Comparison of ENCODE assay signal across 30 mouse cellular contexts in genomic region chr17:43684638-43685037, GRCm38 (mm10). TPM values are rescaled to one million over a fixed set of nuclear protein-coding genes. Genes with fewer than 3 reads are reported as not detected.
A peak's percentile ranks its signal among the peaks of the same experiment; 100 is the strongest.
DNase-seq lines count a peak whose midpoint lies in the region; ATAC-seq and TF ChIP-seq lines count a peak whose summit lies in the region.
"Had no signal": no experiment of that assay in that cellular context is flagged by ENCODE, and none has a peak within 500 bp of the region (broad histone marks: within the 10 kb centered on the region; RNA-seq: fewer than 3 reads in every experiment).

No protein-coding gene starts in this region.

- no peak overlapping the region for H3K9ac ChIP-seq in liver, adult 2 months (ENCODE audit: low read depth, low read length)
- no peak overlapping the region for H3K9ac ChIP-seq in forebrain, embryonic 12.5 days
- H3K9ac ChIP-seq: embryonic facial prominence, embryonic 12.5 days; embryonic facial prominence, embryonic 15.5 days; forebrain, postnatal 0 days; hindbrain, embryonic 12.5 days; hindbrain, embryonic 15.5 days had no signal

- WGBS in liver, adult 2 months, result 29% methylated on average over 5 of the region's 5 CpGs
- WGBS in forebrain, embryonic 12.5 days, result 95% methylated on average over 5 of the region's 5 CpGs

- H3K27ac ChIP-seq in gastrocnemius, adult 2 months, result no peak overlapping the region
- H3K27ac ChIP-seq in liver, adult 2 months (replicated peaks; ENCODE audit: insufficient read depth, low read depth, low read length), result no peak overlapping the region
- H3K27ac ChIP-seq in forebrain, embryonic 12.5 days, result no peak overlapping the region
- H3K27ac ChIP-seq: embryonic facial prominence, embryonic 12.5 days; embryonic facial prominence, embryonic 15.5 days; forebrain, embryonic 10.5 days; heart, adult 2 months; heart, embryonic 10.5 days; hindbrain, embryonic 12.5 days; hindbrain, embryonic 15.5 days had no signal

- H3K4me2 ChIP-seq in forebrain, embryonic 12.5 days, result no peak overlapping the region
- H3K4me2 ChIP-seq: embryonic facial prominence, embryonic 12.5 days; embryonic facial prominence, embryonic 15.5 days; hindbrain, embryonic 12.5 days; hindbrain, embryonic 15.5 days had no signal

- H3K4me3 ChIP-seq in gastrocnemius, adult 2 months, result no peak overlapping the region
- no peak overlapping the region for H3K4me3 ChIP-seq in liver, adult 2 months (ENCODE audit: insufficient read depth, low read depth, low read length)
- H3K4me3 ChIP-seq in forebrain, embryonic 12.5 days (replicated peaks), result no peak overlapping the region
- H3K4me3 ChIP-seq: embryonic facial prominence, embryonic 12.5 days; embryonic facial prominence, embryonic 15.5 days; forebrain, embryonic 10.5 days; heart, adult 2 months; heart, embryonic 10.5 days; hindbrain, embryonic 12.5 days; hindbrain, embryonic 15.5 days had no signal

- no peak for TF ChIP-seq POLR2A in liver, adult 2 months (IDR thresholded peaks at IDR 0.05; ENCODE audit: extremely low read depth, insufficient read depth, low read length)

- no peaks in the 10 kb centered on the region for H3K79me2 ChIP-seq in liver, adult 2 months (ENCODE audit: control insufficient read depth, insufficient read depth, low read length)

- no peaks in the 10 kb centered on the region for H3K9me3 ChIP-seq in forebrain, embryonic 12.5 days
- H3K9me3 ChIP-seq: embryonic facial prominence, embryonic 12.5 days; embryonic facial prominence, embryonic 15.5 days; forebrain, embryonic 10.5 days; heart, embryonic 10.5 days; hindbrain, embryonic 12.5 days; hindbrain, embryonic 15.5 days had no signal

- H3K4me1 ChIP-seq in liver, adult 2 months (ENCODE audit: control insufficient read depth, insufficient read depth, low read length), result peaks cover 3% of the 10 kb centered on the region
- H3K4me1 ChIP-seq in forebrain, embryonic 12.5 days, result no peaks in the 10 kb centered on the region
- H3K4me1 ChIP-seq: embryonic facial prominence, embryonic 12.5 days; embryonic facial prominence, embryonic 15.5 days; forebrain, embryonic 10.5 days; heart, embryonic 10.5 days; hindbrain, embryonic 12.5 days; hindbrain, embryonic 15.5 days had no signal

- no peak for ATAC-seq in erythroid progenitor cell, adult 5-6 weeks (replicated peaks; ENCODE audit: low FRiP score, poor library complexity, severe bottlenecking)
- ATAC-seq in forebrain, embryonic 12.5 days (ENCODE audit: low FRiP score), result no peak
- ATAC-seq: CD4-positive, CD25-positive, alpha-beta regulatory T cell, adult 4 months; forebrain, embryonic 14.5 days; forebrain, postnatal 0 days; intestine, postnatal 0 days had no signal

- H3K36me3 ChIP-seq in liver, adult 2 months (ENCODE audit: control insufficient read depth, insufficient read depth, low read length), result peaks cover 39% of the 10 kb centered on the region
- H3K36me3 ChIP-seq in forebrain, embryonic 12.5 days (replicated peaks), result peaks cover 27% of the 10 kb centered on the region
- H3K36me3 ChIP-seq: hindbrain, embryonic 15.5 days had no signal

- no peaks in the 10 kb centered on the region for H3K27me3 ChIP-seq in liver, adult 2 months (ENCODE audit: control insufficient read depth, insufficient read depth, low read length)
- no peaks in the 10 kb centered on the region for H3K27me3 ChIP-seq in forebrain, embryonic 12.5 days
- H3K27me3 ChIP-seq: embryonic facial prominence, embryonic 12.5 days; embryonic facial prominence, embryonic 15.5 days; hindbrain, embryonic 12.5 days; hindbrain, embryonic 15.5 days had no signal

- TF ChIP-seq CTCF in gastrocnemius, adult 2 months (IDR thresholded peaks at IDR 0.05), result no peak
- no peak for TF ChIP-seq CTCF in liver, adult 2 months (IDR thresholded peaks at IDR 0.05; ENCODE audit: low read depth, low read length)

- intact Hi-C loops in gastrocnemius, adult 2 months (cut with DNase I), result no loop called here

- DNase-seq in gastrocnemius, adult 2 months, result peak; percentile 31
- no peak for DNase-seq in gastrocnemius, adult 8-10 months (ENCODE audit: low spot score in 2 of 2)
- DNase-seq in liver, adult 2 months (ENCODE audit: extremely low read depth, low read depth, low spot score), result peak; percentile 89
- no peak for DNase-seq in liver
- peak; percentile 83 for DNase-seq in adipocyte (ENCODE audit: low spot score)
- DNase-seq in fat pad, adult 2 months (ENCODE audit: extremely low read depth, low read depth, low spot score), result peak; percentile 80
- DNase-seq: adrenal gland, postnatal 14 days; cerebellum, adult 11 months; cerebellum, adult 2 months; cerebellum, adult 9-11 months; cerebellum, postnatal 25 days; forebrain, postnatal 0 days; gastrocnemius, postnatal 14 days; heart, adult 2 months had no signal

RNA-seq across cellular contexts. Expression of gene Cyp39a1, which starts 17.4 kb away (rescaled TPM):
- 1 to 10 TPM; 3.2 to 3.3 TPM for total RNA-seq in gastrocnemius, adult 2 months (2021)
- total RNA-seq in gastrocnemius, adult 8-10 months (2022), result 1 to 10 TPM; 2.7 to 3.5 (median 2.8) TPM
- 39.7 and 51.4 TPM in 2 replicates for total RNA-seq in liver, adult 2 months (2014; rRNA removed)
- polyA plus RNA-seq in liver, adult 2 months (2012; rRNA removed), result 9.0 and 9.6 TPM in 2 replicates
- 1.4 and 3.4 TPM in 2 replicates for total RNA-seq in erythroid progenitor cell, adult 5-6 weeks (2015; ENCODE audit: low replicate concordance)
- 0.13 TPM in 1 of 2 replicates, not detected in the other for total RNA-seq in erythroid progenitor cell, adult 5-6 weeks (2017; ENCODE audit: low replicate concordance)
- polyA plus RNA-seq in forebrain, embryonic 12.5 days (2016; fragmentation: Nextera tagmentation; extraction: Ambion mirVana), result 32.7 and 41.1 TPM in 2 replicates
- total RNA-seq: MEL had no signal

RNA-seq across cellular contexts. Expression of gene Slc25a27, which starts 17.6 kb away (rescaled TPM):
- total RNA-seq in gastrocnemius, adult 2 months (2021), result 1 to 10 TPM; 5.8 to 7.2 TPM
- total RNA-seq in gastrocnemius, adult 8-10 months (2022), result 1 to 10 TPM; 4.7 to 5.8 (median 5.1) TPM
- total RNA-seq in liver, adult 2 months (2014; rRNA removed), result 2.6 and 3.0 TPM in 2 replicates
- 0.42 and 1.2 TPM in 2 replicates for polyA plus RNA-seq in liver, adult 2 months (2012; rRNA removed)
- total RNA-seq in erythroid progenitor cell, adult 5-6 weeks (2015; ENCODE audit: low replicate concordance), result not detected in 2 replicates
- 0.13 TPM in 1 of 2 replicates, not detected in the other for total RNA-seq in erythroid progenitor cell, adult 5-6 weeks (2017; ENCODE audit: low replicate concordance)
- 84.4 and 99.3 TPM in 2 replicates for polyA plus RNA-seq in forebrain, embryonic 12.5 days (2016; fragmentation: Nextera tagmentation; extraction: Ambion mirVana)
- total RNA-seq: MEL had no signal

RNA-seq across cellular contexts. Expression of gene Tdrd6, which starts 54.5 kb away (rescaled TPM):
- total RNA-seq in gastrocnemius, adult 2 months (2021), result under 1 TPM; 0.03 TPM
- not detected for total RNA-seq in gastrocnemius, adult 8-10 months (2022)
- not detected in 2 replicates for total RNA-seq in liver, adult 2 months (2014; rRNA removed)
- not detected in 2 replicates for polyA plus RNA-seq in liver, adult 2 months (2012; rRNA removed)
- total RNA-seq in erythroid progenitor cell, adult 5-6 weeks (2015; ENCODE audit: low replicate concordance), result not detected in 2 replicates
- total RNA-seq in erythroid progenitor cell, adult 5-6 weeks (2017; ENCODE audit: low replicate concordance), result 0.13 TPM in 1 of 2 replicates, not detected in the other
- polyA plus RNA-seq in forebrain, embryonic 12.5 days (2016; fragmentation: Nextera tagmentation; extraction: Ambion mirVana), result 0.04 TPM in 1 of 2 replicates, not detected in the other
- total RNA-seq: adrenal gland, postnatal 14 days; common myeloid progenitor, adult 5-6 weeks; heart, adult 2 months; heart, postnatal 25 days; hematopoietic stem cell, adult 5-6 weeks; MEL had no signal
- polyA plus RNA-seq: C2C12; CD4-positive, CD25-positive, alpha-beta regulatory T cell, adult 4 months; heart, embryonic 10.5 days had no signal

Comparison
In these comparisons a context has a peak if more than half of its experiments do, and no peak if none do; other contexts are left out.
1. DNase-seq: peak in gastrocnemius, adult 2 months (single experiment), liver, adult 2 months (single experiment), adipocyte (single experiment) and fat pad, adult 2 months (single experiment); none in gastrocnemius, adult 8-10 months (0 of 2) and liver (single experiment).